Mouse (Mus musculus) 3T3-L1 (cell line): ENCODE data around the gene Sh2d6.
"Not testable (repeated sequence)": the region's sequence is repeated elsewhere in the genome, so short reads cannot be mapped to it uniquely, and the experiment has no call there.

ENCODE experiments used
- DNase-seq: peaks from one replicate; pipeline ENCODE4 v3.0.0-alpha.2; 2015; ENCODE audit warnings: low read depth, low spot score

The Sh2d6 gene

GRCm38 (mm10) chr6:72503309-72503708 is 18.2 kb downstream of the Sh2d6 start:
- no peak for DNase-seq

GRCm38 (mm10) chr6:72498950-72499349 is 22.6 kb downstream of the Sh2d6 start:
- DNase-seq, result no peak

GRCm38 (mm10) chr6:72492892-72493291 is 28.6 kb downstream of the Sh2d6 start:
- DNase-seq, result no peak

- no peak for DNase-seq
Observed at GRCm38 (mm10) chr6:72491151-72491550, 30.4 kb downstream of the Sh2d6 start.

GRCm38 (mm10) chr6:72489534-72489933 is 32.0 kb downstream of the Sh2d6 start:
- DNase-seq, result no peak

GRCm38 (mm10) chr6:72488850-72489249 is 32.7 kb downstream of the Sh2d6 start:
- DNase-seq, result no peak

GRCm38 (mm10) chr6:72487282-72487681 is 34.2 kb downstream of the Sh2d6 start:
- peak; percentile 80 for DNase-seq

- DNase-seq, result no peak
Observed at GRCm38 (mm10) chr6:72486307-72486706, 35.2 kb downstream of the Sh2d6 start.

- no peak for DNase-seq
Observed at GRCm38 (mm10) chr6:72484887-72485286, 36.6 kb downstream of the Sh2d6 start.

- DNase-seq, result no peak
Observed at GRCm38 (mm10) chr6:72482156-72482555, 39.4 kb downstream of the Sh2d6 start.

- no peak for DNase-seq
Observed at GRCm38 (mm10) chr6:72480422-72480702, 41.1 kb downstream of the Sh2d6 start.

GRCm38 (mm10) chr6:72479645-72480421 is 41.7 kb downstream of the Sh2d6 start:
- no peak for DNase-seq

GRCm38 (mm10) chr6:72478691-72479090 is 42.8 kb downstream of the Sh2d6 start:
- DNase-seq, result not testable (repeated sequence)

GRCm38 (mm10) chr6:72477621-72478020 is 43.9 kb downstream of the Sh2d6 start:
- no peak for DNase-seq

GRCm38 (mm10) chr6:72476836-72477235 is 44.7 kb downstream of the Sh2d6 start:
- DNase-seq, result no peak

- no peak for DNase-seq
Observed at GRCm38 (mm10) chr6:72475221-72475985, 46.1 kb downstream of the Sh2d6 start.

- peak; percentile 99 for DNase-seq
Observed at GRCm38 (mm10) chr6:72473264-72474041, 48.1 kb downstream of the Sh2d6 start.

- no peak for DNase-seq
Observed at GRCm38 (mm10) chr6:72466171-72466570, 55.3 kb downstream of the Sh2d6 start.

- no peak for DNase-seq
Observed at GRCm38 (mm10) chr6:72465361-72466157, 55.9 kb downstream of the Sh2d6 start.
